Mouse (Mus musculus): ENCODE measurements around the gene Iqgap1. TPM values are rescaled to one million over a fixed set of nuclear protein-coding genes. Genes with fewer than 3 reads are reported as not detected.

Gene Iqgap1
- polyA plus RNA-seq, 1 experiment from 2014 or later = 103 TPM

DNA sequence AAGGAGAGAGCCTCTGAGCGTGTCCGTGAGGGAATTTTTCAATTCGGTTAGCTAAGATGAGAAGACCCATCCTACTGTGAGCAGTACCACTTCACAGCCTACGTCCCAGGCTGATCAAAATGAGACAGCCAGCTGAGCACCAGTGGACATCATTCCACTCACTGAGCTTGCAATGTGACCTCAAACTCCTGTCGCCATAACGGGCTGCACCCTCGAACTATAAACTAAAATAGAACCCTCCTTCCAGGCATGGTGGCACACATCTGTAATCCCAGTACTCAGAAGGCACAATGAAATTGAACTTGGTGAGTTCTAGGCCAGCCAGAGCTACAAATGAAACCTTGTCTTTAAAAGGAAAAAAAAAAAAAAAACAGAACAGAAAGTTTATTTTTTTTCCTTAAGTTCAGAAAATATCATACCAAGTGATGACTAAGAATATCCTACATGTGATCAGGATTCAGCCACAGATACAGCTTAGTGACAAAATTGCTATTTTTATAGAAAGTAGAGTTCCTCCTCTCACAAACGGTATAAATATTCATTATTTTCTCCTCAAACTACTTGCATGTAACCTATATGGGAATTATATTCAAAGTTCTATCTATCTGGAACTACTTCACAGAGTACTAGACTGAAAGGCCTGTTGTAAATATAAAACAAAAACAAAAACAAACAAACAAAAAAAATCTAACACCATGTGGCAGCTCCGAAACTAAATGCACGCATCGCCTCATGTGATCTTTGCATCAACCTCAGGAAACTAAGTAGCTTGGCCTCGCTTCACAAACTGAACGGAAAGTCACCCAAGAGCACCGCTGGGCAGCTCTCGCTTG, 50.9 kb downstream of the Iqgap1 start:
- no peak for ATAC-seq
- DNase-seq (ENCODE audit: low read depth, low spot score) = no peak
- TF ChIP-seq CTCF (IDR thresholded peaks at IDR 0.05) = no peak
- in situ Hi-C loops (cut with MboI; ENCODE audit: low pct_unique_long_range_greater_than_20kb) = no loop called here
- H3K27me3 ChIP-seq = no peaks in the 10 kb centered on the region
- ChIA-PET POLR2A (interaction anchor here (0.9 to 1.0 kb wide), 2 partner anchors 21 to 48 kb away, joined by 3 to 4 read pairs; no protein-coding TSS in a partner anchor), CTCF (interaction anchor here (0.6 to 1.2 kb wide), 3 partner anchors 11 to 24 kb away, joined by 3 to 4 read pairs (median 3); no protein-coding TSS in a partner anchor)

DNA sequence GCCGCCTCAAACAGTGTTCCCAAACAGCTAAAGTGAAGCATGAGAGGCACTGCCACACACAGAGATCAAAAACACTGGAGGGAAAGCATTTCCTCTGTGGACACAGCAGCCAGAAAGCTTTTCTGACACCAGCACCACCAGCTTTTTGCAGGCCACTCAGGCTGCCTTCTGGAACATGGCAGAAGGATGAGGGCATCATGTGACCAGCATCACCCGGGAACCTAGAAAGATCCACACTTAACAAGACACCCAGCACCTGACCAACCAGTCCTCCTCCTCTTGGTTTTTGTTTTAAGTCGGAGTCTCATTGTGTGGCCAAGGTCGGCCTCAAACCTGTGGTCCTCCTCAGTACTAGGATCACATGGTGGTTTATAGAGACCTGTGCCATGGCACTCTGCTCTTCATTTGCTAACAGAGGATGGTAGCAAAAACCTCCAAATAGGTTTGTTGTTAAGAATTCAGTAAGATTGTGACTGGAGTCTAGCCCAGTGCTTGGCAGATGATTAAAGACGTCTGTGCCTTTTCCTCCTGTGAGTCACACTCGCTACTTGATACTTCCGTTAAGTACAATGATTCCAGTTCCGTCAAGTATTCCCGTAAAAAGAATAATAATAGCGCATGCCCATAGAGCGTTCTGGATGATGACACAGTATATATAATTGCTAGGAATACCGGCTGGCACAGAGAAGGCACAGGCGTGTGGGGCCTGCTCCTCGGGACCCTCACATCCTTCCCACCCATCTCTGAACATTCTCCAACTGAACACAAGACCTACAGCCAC, 51.8 kb downstream of the Iqgap1 start:
- POLR2A ChIA-PET = interaction anchor here (0.7 to 1.0 kb wide), 3 partner anchors 12 to 47 kb away, joined by 3 to 4 read pairs (median 3); no protein-coding TSS in a partner anchor
- ATAC-seq (no peak), DNase-seq (ENCODE audit: low read depth, low spot score) (no peak)

DNA sequence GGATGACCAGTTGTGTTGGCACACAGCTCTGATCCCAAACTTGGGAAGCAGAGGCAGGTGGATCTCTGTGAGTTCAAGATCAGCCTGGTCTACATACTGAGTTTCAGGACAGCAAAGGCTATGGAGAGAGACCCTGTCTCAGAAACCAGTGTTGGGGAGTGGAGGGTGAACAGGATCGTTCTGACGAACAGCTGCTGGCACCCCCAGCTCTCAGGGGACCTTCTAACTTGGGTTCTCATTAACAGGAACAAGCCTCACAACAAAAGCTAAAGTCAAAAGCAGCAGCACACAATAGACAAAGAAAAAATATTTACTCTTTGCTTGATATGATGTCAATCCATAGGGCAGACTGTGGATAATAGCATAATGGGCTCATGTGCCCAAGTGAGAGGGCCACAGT, 55.3 kb downstream of the Iqgap1 start:
- POLR2A ChIA-PET = interaction anchor here (0.6 kb wide), 1 partner anchor 8 kb away, joined by 3 read pairs; no protein-coding TSS in a partner anchor
- no peak for ATAC-seq

More for the DNA sequence above, 51.8 kb downstream of the Iqgap1 start:
- no peak for TF ChIP-seq CTCF (IDR thresholded peaks at IDR 0.05)
- CTCF ChIA-PET = interaction anchor here (0.6 to 1.0 kb wide), 2 partner anchors 11 to 17 kb away, joined by 3 read pairs; no protein-coding TSS in a partner anchor
- in situ Hi-C loops (cut with MboI; ENCODE audit: low pct_unique_long_range_greater_than_20kb) = no loop called here
- H3K27me3 ChIP-seq = no peaks in the 10 kb centered on the region

DNA sequence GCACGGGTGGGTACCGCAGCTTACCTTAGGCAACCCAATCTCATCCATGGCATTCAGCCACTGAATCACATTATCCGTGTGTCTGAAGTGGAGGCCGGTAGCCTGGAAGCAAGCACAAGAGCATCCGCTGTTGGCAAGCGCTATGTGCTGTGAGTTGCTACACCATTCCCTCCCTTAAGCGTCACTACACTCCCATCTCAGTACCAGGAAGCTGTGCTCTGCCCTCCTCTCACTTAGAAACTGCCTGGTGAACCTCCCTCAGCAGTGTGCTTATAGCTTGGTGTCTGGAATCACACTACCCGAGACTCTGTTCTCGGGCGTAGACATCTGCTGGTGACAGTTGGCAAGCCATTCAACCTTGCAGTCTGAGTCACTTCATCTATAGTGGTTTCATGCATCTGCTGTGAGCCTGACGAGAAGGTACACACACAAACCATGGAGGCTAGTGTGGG, 58.9 kb downstream of the Iqgap1 start:
- POLR2A ChIA-PET = interaction anchor here (1.9 kb wide), 1 partner anchor 14 kb away, joined by 5 read pairs; no protein-coding TSS in a partner anchor

More for the DNA sequence above, 55.3 kb downstream of the Iqgap1 start:
- CTCF ChIA-PET = interaction anchor here (1.0 to 1.2 kb wide), 2 partner anchors 17 to 24 kb away, joined by 4 read pairs; no protein-coding TSS in a partner anchor
- in situ Hi-C loops (cut with MboI; ENCODE audit: low pct_unique_long_range_greater_than_20kb) = no loop called here
- no peak for DNase-seq (ENCODE audit: low read depth, low spot score)
- no peak for TF ChIP-seq CTCF (IDR thresholded peaks at IDR 0.05)
- H3K27me3 ChIP-seq = no peaks in the 10 kb centered on the region

DNA sequence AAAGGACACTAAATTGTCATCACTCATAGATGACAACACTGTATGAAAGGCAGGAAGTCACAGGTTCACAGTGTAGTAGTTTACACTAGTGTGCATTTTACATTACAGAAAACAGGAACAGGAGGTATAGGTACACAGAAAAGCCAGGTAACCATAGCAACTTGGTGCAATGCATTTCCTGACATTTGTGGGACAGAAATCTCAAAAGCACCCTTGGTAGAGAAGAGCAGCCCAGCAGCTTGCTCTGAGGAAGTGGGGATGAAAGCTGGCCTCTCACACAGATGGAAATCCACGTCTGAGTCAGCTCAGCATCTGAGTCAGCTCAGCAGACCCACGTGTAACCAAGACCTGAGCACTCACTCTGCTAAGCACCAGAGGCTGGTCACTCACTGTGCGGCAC, 59.7 kb downstream of the Iqgap1 start:
- no peak for ATAC-seq
- ChIA-PET CTCF (interaction anchor here (0.8 to 2.5 kb wide), 5 partner anchors 12 to 25 kb away, joined by 3 to 9 read pairs (median 3); no protein-coding TSS in a partner anchor), POLR2A (interaction anchor here (0.8 to 1.9 kb wide), 2 partner anchors 13 kb away, joined by 3 to 5 read pairs; no protein-coding TSS in a partner anchor)
- no peak for DNase-seq (ENCODE audit: low read depth, low spot score)
- in situ Hi-C loops (cut with MboI; ENCODE audit: low pct_unique_long_range_greater_than_20kb) = no loop called here
- H3K27me3 ChIP-seq = no peaks in the 10 kb centered on the region
- no peak for TF ChIP-seq CTCF (IDR thresholded peaks at IDR 0.05)

More for the DNA sequence above, 58.9 kb downstream of the Iqgap1 start:
- ATAC-seq = no peak
- no peaks in the 10 kb centered on the region for H3K27me3 ChIP-seq
- in situ Hi-C loops (cut with MboI; ENCODE audit: low pct_unique_long_range_greater_than_20kb) = no loop called here
- CTCF ChIA-PET = interaction anchor here (0.8 to 2.5 kb wide), 4 partner anchors 12 to 83 kb away, joined by 3 to 9 read pairs (median 3); no protein-coding TSS in a partner anchor
- no peak for DNase-seq (ENCODE audit: low read depth, low spot score)
- no peak for TF ChIP-seq CTCF (IDR thresholded peaks at IDR 0.05)

DNA sequence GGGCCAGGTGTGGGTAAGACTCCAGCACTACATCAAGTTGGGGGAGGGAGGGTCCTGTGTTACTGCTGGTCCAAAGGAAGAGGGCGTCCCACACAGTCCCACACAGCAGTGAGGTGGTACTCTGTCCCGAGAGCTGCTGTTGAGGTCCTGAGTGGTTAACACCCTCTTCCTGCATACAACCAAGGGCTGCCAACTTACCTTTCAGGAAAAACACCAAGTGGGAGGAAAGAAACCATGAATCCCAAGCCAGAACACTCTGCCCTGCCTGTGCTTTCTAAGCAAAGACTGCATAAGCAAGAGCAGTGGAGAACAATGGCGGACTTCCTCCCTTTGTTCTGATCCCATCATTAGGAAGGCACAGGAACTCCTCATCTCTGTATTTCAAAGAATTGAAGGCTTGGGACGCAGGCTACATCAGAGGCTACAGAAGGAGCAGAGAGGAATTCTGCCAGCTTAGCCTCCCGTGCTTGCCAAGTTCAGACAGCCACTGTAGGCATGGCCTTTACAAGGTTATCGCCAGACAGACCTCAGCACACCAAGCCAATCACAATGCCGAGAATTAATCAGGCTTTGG, 61.8 kb downstream of the Iqgap1 start:
- POLR2A ChIA-PET = interaction anchor here (0.8 kb wide), 1 partner anchor 96 kb away, joined by 3 read pairs; no protein-coding TSS in a partner anchor
- H3K27me3 ChIP-seq = no peaks in the 10 kb centered on the region
- no peak for TF ChIP-seq CTCF (IDR thresholded peaks at IDR 0.05)
- no peak for ATAC-seq
- no peak for DNase-seq (ENCODE audit: low read depth, low spot score)
- CTCF ChIA-PET = no interaction called here
- in situ Hi-C loops (cut with MboI; ENCODE audit: low pct_unique_long_range_greater_than_20kb) = no loop called here

DNA sequence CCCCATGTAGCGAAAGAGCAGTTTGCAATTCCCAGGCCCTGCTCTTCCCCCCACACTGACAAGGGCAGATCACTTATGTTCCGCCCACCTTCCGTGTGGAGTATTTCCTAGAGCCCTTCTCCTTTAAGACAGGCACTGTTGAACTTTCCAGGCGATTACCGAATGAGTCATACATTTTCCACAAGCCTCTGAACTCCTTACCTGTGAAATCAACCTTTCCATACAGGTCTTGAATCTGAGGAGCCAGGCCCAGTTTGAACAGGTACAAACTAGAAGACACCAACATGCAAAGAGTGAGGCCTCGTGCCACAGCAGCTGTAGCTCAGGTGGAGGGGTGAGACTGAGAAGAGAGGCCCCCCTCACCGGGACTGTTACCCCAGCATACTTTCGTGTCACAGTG, 63.5 kb downstream of the Iqgap1 start:
- no peak for TF ChIP-seq CTCF (IDR thresholded peaks at IDR 0.05)
- DNase-seq (ENCODE audit: low read depth, low spot score) (no peak), ATAC-seq (no peak)
- no peaks in the 10 kb centered on the region for H3K27me3 ChIP-seq
- ChIA-PET CTCF (no interaction called here), POLR2A (no interaction called here)
- in situ Hi-C loops (cut with MboI; ENCODE audit: low pct_unique_long_range_greater_than_20kb) = no loop called here

DNA sequence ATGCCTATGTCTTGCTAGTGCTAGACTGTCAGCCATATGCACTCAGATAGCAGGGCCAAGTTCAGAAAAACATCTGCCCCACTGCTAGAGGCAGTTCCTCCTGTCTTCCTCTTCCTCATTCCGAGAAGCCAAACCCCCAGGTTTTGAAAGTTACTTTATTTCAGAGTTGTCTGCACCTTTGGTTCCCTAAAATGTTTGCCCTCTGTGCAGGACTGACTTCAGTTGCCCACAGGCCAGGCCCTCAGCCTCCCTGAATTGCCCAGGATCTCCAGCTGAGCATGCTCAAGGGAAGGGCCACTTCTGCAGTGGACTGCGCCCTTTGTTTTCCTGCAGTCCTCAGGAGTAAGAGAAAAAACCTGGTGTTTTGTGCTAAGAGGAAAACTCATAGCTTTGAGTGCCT, 71.7 kb downstream of the Iqgap1 start:
- no peak for DNase-seq (ENCODE audit: low read depth, low spot score)
- ChIA-PET CTCF (interaction anchor here (0.9 kb wide), 1 partner anchor 96 kb away, joined by 3 read pairs; no protein-coding TSS in a partner anchor), POLR2A (interaction anchor here (0.7 to 1.3 kb wide), 3 partner anchors 12 to 49 kb away, joined by 3 to 5 read pairs (median 3); no protein-coding TSS in a partner anchor)
- no peaks in the 10 kb centered on the region for H3K27me3 ChIP-seq
- in situ Hi-C loops (cut with MboI; ENCODE audit: low pct_unique_long_range_greater_than_20kb) = loop anchor here (5.0 kb wide), 1 partner anchor 48 kb away; no protein-coding TSS in a partner anchor
- no peak for TF ChIP-seq CTCF (IDR thresholded peaks at IDR 0.05)
- ATAC-seq = no peak

DNA sequence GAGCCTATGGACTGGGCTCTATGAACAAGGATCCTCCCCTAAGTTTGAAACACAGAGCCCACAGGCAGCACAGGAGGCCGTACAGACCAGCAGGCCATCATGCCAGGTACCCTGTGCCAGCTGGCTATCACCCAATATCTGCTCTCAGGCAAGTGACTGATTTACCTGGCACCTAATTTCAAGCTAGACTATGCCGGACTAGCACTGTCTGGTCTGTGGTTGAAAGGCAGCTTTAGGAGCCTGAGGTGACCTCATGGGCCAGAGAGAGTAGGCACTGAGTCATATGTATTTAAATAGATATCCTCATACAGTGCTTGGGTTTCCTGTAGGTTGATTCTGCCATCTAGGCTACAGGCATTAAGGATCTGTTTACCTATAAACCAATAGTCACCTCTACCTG, 72.2 kb downstream of the Iqgap1 start:
- ChIA-PET POLR2A (interaction anchor here (1.1 to 1.3 kb wide), 2 partner anchors 13 to 49 kb away, joined by 3 to 5 read pairs; no protein-coding TSS in a partner anchor), CTCF (interaction anchor here (0.9 kb wide), 1 partner anchor 96 kb away, joined by 3 read pairs; no protein-coding TSS in a partner anchor)
- in situ Hi-C loops (cut with MboI; ENCODE audit: low pct_unique_long_range_greater_than_20kb) = loop anchor here (5.0 kb wide), 1 partner anchor 49 kb away; no protein-coding TSS in a partner anchor
- DNase-seq (ENCODE audit: low read depth, low spot score) (peak; percentile 75), ATAC-seq (no peak)
- no peak for TF ChIP-seq CTCF (IDR thresholded peaks at IDR 0.05)
- no peaks in the 10 kb centered on the region for H3K27me3 ChIP-seq
